ENCODE assay signal across 29 mouse cellular contexts in the genomic region with DNA sequence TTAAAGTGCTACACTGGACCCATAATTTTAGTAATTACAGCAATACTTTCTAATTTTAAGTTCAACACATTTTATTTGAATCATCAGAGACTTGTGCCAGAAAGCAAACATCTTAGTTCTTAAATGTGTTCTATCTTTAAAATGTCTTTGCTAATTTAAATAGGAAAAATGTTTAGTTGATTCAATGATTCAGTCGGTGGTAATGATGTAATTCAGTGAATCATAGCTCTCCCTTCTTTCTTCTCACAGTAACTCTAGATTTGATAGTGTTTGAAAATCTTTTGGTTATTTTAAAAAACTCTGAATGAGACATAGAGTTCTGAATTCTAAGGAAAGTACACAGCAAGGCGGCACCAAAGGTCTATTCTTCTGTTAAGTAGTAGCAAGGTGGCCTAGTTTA.
"Had no signal": no experiment of that assay in that cellular context is flagged by ENCODE, and none has a peak within 500 bp of the region (broad histone marks: within the 10 kb centered on the region; RNA-seq: fewer than 3 reads in every experiment).

No protein-coding gene starts in this region.

- H3K4me2 ChIP-seq: embryonic facial prominence, embryonic 12.5 days; embryonic facial prominence, embryonic 13.5 days; embryonic facial prominence, embryonic 15.5 days; forebrain, embryonic 12.5 days; forebrain, embryonic 13.5 days; forebrain, embryonic 15.5 days had no signal

- H3K36me3 ChIP-seq: embryonic facial prominence, embryonic 10.5 days; embryonic facial prominence, embryonic 12.5 days; embryonic facial prominence, embryonic 13.5 days; embryonic facial prominence, embryonic 15.5 days; forebrain, embryonic 10.5 days; forebrain, embryonic 12.5 days; forebrain, embryonic 15.5 days had no signal

- H3K27me3 ChIP-seq: embryonic facial prominence, embryonic 12.5 days; embryonic facial prominence, embryonic 13.5 days; embryonic facial prominence, embryonic 15.5 days; forebrain, embryonic 12.5 days; forebrain, embryonic 13.5 days; forebrain, embryonic 15.5 days had no signal

- H3K4me1 ChIP-seq: embryonic facial prominence, embryonic 10.5 days; embryonic facial prominence, embryonic 12.5 days; embryonic facial prominence, embryonic 13.5 days; embryonic facial prominence, embryonic 15.5 days; forebrain, embryonic 10.5 days; forebrain, embryonic 12.5 days; forebrain, embryonic 13.5 days; forebrain, embryonic 15.5 days had no signal

- H3K27ac ChIP-seq: embryonic facial prominence, embryonic 10.5 days; embryonic facial prominence, embryonic 12.5 days; embryonic facial prominence, embryonic 13.5 days; embryonic facial prominence, embryonic 15.5 days; forebrain, embryonic 10.5 days; forebrain, embryonic 12.5 days; forebrain, embryonic 13.5 days; forebrain, embryonic 15.5 days; gastrocnemius, adult 2 months; heart, adult 2 months had no signal

- ATAC-seq: forebrain, embryonic 13.5 days; forebrain, embryonic 14.5 days; forebrain, embryonic 15.5 days; forebrain, embryonic 16.5 days; forebrain, postnatal 0 days had no signal

- H3K9me3 ChIP-seq: embryonic facial prominence, embryonic 10.5 days; embryonic facial prominence, embryonic 12.5 days; embryonic facial prominence, embryonic 13.5 days; embryonic facial prominence, embryonic 15.5 days; forebrain, embryonic 10.5 days; forebrain, embryonic 12.5 days; forebrain, embryonic 13.5 days; forebrain, embryonic 15.5 days had no signal

- DNase-seq: cerebellum, adult 2 months; cerebellum, adult 8-10 months; cerebellum, adult 9-10 months; cerebellum, adult 9-11 months; cerebellum, postnatal 10 days; cerebellum, postnatal 14 days; cerebellum, postnatal 25 days; cerebellum, postnatal 36 days; embryo, embryonic 11 days; forebrain, postnatal 0 days; gastrocnemius, adult 2 months; gastrocnemius, postnatal 10 days; gastrocnemius, postnatal 14 days; gastrocnemius, postnatal 25 days; gastrocnemius, postnatal 36 days; heart, adult 11 months; heart, adult 18-20 months; heart, adult 2 months had no signal

- H3K4me3 ChIP-seq: embryonic facial prominence, embryonic 10.5 days; embryonic facial prominence, embryonic 12.5 days; embryonic facial prominence, embryonic 13.5 days; embryonic facial prominence, embryonic 15.5 days; erythroblast, embryonic 14.5 days; forebrain, embryonic 10.5 days; forebrain, embryonic 12.5 days; forebrain, embryonic 13.5 days; forebrain, embryonic 15.5 days; gastrocnemius, adult 2 months; heart, adult 2 months had no signal

- H3K9ac ChIP-seq: embryonic facial prominence, embryonic 12.5 days; embryonic facial prominence, embryonic 13.5 days; embryonic facial prominence, embryonic 15.5 days; forebrain, embryonic 12.5 days; forebrain, embryonic 13.5 days; forebrain, embryonic 15.5 days; forebrain, postnatal 0 days had no signal
